Mouse (Mus musculus) thymus, postnatal 25 days (tissue): ENCODE measurements around the gene Bag6.

ENCODE experiments used
- DNase-seq: peaks from one replicate; pipeline ENCODE4 v3.0.0; 2022

Gene Bag6

GRCm38 (mm10) chr17:35168541-35169207 is 33.7 kb downstream of the Bag6 start:
- peak; percentile 37 for DNase-seq

GRCm38 (mm10) chr17:35172445-35173234 is 37.7 kb downstream of the Bag6 start:
- no peak for DNase-seq

- no peak for DNase-seq
Measured at GRCm38 (mm10) chr17:35173329-35173728, 38.4 kb downstream of the Bag6 start.

DNA sequence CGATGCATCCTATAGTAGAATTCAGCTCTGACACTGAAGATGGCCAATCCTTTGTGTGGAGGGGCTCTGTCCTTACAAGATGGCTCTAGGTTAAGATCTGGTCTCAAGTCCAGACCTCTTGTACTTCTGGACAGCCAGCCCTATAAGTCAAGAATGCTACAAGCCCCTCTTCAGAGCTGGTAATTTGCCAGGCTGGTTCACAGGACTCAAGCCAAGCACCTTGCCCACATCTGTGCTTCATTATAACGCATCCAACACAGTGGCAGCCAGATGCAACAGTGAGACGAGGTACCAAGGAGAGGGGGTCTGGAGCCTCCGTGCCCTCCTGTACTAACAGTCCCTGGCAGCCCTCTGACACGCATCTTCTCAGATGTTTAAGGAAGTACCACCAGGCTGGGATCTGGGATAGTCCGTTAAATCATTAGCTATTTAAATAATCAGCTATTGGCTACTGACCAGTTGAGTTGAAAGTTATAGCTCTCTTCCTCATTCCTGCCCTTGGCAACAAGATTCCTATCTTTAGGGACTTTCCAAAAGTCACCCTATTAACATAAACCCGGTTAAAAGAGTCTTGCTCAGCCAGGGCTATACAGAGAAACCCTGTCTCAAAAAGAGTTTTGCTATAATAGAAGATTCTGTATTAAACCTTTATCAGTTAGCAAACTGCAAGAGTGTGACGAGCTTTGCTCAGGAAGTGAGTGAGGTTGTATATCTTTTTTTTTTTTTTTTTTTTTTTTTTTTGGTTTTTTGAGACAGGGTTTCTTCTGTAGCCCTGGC is 39.4 kb downstream of the Bag6 start:
- no peak for DNase-seq

DNA sequence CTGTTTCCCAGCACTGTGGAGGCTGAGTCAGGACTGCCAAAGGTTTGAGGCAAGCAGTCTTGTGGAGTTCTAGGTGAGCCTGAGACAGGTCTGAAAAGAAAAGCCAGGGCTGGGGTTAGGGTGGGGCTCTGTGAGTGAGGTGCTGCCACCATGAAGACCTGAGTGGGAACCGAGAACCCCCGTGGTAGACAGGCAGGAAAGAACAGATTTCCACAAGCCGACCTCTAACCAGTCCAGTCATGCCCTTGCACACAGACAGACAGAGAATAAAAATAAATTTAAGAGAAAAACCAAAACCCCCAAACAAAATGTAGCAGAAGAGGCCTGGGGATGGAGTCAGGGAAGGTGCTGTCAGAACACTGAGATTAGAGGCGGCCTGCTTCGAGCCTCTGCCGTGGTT is 40.4 kb downstream of the Bag6 start:
- DNase-seq = no peak

GRCm38 (mm10) chr17:35175968-35176367 is 41.0 kb downstream of the Bag6 start, which contains the start of gene Aif1:
Gene Aif1 (minus strand): TSS chr17:35176068.
- no peak for DNase-seq

DNA sequence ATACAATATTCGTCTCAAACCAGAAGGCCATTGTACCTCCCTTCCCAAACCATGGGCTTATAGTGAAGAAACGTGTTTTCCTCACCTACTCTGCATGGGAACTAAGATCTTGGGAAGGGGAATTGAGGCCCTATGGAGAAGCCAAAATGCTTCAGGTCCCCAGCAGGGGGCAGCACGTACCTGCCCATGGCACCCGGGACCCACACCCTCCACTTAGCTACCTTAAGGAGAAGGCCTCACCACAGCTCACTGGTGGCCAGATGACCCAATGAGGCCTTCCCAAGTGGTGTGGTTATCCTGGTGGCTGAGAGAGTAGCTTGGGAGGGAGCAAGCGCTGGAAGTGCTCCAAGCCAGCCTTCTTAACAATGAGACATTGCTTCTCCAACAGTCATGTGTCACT is 43.5 kb downstream of the Bag6 start:
- DNase-seq = peak; percentile 87

- DNase-seq = no peak
Measured at GRCm38 (mm10) chr17:35180093-35180492, 45.1 kb downstream of the Bag6 start.

DNA sequence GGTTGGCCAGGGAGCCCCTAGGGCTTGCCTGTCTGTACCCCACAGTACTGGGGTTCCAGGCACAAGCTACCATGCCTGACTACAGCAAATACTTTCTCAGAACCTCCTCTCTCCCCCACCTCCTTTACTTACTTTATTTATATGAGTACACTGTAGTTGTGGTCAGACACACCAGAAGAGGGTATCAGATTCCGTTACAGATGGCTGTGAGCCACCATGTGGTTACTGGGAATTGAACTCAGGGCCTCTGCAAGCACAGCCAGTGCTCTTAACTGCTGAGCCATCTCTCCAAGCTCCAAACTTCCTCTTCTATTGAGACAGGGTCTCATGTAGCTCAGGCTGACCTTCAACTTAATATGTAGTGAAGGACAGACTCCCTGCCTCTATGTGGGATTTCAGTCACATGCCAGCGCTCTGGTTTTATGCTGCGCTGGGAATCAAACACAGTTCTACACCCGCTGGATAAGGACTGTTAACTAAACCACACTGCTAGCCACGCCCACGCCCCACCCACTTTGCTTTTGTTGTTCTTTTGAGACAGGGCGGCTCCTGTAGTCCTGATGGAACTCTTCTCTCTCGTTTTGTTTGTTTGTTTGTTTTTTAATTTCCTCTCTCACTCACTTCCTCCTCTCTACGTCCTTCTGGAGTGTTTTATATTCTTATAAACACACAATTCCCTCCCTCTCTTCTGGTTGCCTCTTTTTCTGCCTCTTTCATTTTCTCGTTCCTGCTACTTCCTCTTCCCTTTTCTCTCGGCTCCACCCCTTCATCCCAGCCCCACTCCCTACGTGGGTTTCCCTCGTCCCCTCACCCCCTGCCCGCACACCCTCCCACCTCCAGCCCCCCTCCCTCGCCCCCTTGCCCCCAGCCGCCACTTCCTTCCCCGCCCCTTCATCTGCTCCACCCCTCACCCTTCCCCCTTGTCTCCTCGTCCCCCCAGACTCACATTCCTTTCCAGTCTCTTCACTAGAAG is 50.9 kb downstream of the Bag6 start:
- peak; percentile 90 for DNase-seq

GRCm38 (mm10) chr17:35186681-35187080 is 51.7 kb downstream of the Bag6 start:
- peak; percentile 79 for DNase-seq

GRCm38 (mm10) chr17:35187345-35187744 is 52.4 kb downstream of the Bag6 start:
- DNase-seq = no peak

DNA sequence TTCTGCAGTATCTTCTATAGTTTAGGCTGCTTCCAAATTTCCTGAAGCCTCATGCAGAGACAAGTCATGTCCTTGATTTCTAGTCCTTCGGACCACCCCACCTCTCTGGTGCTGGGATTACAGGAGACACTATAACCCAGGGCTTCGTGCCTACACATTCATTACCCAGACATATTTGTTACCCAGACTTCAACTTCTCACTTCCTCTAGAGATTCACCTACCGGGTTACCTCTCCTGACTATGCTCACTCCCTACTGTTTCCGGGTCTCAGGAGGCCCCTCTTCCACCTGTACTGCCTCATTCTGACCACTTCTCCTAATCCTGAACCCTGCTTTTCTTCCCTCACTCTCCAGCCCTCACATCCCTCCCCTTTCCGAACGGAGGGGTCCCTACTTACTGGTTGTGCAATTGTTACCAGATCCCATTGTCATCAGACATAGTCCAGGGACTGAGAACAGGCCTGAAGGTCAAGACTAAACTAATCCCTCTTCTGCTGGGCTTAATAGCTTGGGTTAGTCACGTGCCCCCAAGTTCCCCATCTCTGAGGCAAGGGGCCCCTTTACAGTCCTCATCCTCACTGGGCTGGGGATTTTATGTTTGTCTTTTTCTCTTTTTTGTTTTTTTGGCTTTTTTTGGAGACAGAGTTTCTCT is 53.1 kb downstream of the Bag6 start, which contains the start of gene Lst1:
TSS of gene Lst1 (minus strand) at position 481 of the 652 bp plus-strand sequence.
- no peak for DNase-seq

DNA sequence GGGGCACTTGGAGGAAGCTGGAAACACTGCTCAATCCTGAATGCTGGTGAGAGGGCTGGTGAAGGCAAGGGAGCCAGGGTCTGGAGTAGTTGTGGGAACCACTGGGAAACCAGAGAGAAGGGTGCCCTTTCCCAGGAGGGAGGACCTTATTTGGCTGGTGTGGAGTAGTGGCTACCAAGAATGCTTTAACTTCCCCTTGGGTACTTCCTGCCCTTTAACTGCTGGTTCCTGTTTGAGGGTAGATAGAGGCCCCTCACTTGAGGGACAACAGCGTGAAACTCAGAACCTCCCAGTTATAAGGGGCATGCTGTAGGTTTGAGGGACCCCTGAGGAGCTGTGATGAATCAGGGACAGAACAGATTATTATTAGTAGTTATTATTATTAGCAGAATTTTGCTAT is 54.2 kb downstream of the Bag6 start:
- no peak for DNase-seq

- DNase-seq = peak; percentile 70
Measured at GRCm38 (mm10) chr17:35190096-35190495, 55.1 kb downstream of the Bag6 start.

GRCm38 (mm10) chr17:35191723-35192122 is 56.7 kb downstream of the Bag6 start:
- DNase-seq = no peak

- DNase-seq = no peak
Measured at GRCm38 (mm10) chr17:35192924-35193323, 57.9 kb downstream of the Bag6 start.

DNA sequence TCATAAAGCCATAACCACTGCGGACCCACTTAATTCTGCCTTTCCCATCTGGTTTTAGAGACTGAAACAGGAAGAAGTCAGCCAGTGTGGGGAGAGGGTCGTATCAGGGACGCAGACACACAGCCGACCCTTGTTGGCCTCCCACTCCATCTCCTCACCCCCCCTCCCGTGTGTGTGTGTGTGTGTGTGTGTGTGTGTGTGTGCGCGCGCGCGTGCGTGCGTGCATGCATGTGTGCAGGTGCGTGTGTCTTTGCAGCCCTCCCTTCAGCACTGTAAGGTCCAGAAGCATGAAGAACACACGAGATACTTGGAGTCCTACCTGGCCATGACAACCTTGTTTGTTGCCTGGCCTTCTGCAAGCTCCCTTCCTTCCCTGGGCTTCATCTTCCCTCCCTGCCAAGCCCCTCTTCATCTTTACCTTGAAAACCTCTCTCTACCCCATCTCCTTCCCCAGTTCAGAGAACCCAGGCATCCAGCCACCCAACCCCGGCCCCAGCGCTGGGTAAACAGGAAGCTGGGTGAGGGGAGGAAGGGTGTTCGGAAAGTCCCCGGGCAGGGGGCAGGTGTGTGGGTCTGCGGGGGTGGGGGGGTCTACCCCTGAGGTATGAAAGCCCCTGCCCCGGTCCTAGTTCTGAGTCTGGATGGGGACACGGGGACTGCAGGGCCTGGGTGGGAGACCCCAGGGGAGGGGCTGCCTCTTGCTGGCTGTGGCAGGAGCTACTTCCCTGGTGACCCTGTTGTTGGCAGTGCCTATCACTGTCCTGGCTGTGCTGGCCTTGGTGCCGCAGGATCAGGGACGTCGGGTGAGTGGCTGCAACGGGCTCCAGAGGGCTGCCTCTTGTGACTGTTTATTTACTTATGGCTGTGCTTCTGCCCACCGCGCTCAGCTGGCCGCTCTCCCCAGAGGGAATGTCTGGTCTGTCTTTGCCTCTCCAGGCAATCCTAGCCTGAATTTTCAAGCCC is 59.2 kb downstream of the Bag6 start, which contains the start of gene Ltb:
TSS of gene Ltb (plus strand) at position 559 of the 963 bp plus-strand sequence.
- DNase-seq = peak; percentile 93

- DNase-seq = no peak
Measured at GRCm38 (mm10) chr17:35194844-35195630, 60.1 kb downstream of the Bag6 start.

- DNase-seq = peak; percentile 98
Measured at GRCm38 (mm10) chr17:35195631-35196320, 60.8 kb downstream of the Bag6 start.
